Mouse (Mus musculus): Measurements from ENCODE around the gene Ppp1r14a.

- no peak for TF ChIP-seq ZNF384 (IDR thresholded peaks at IDR 0.05; ENCODE audit: low read depth, low read length)
- no peak for TF ChIP-seq MAFK (IDR thresholded peaks at IDR 0.05; ENCODE audit: insufficient read depth, low read depth, low read length)
- TF ChIP-seq CHD2 (IDR thresholded peaks at IDR 0.05; ENCODE audit: low read depth, low read length): no peak
- TF ChIP-seq ZC3H11A (IDR thresholded peaks at IDR 0.05; ENCODE audit: borderline replicate concordance, low read depth, low read length): no peak
These were observed 1.6 kb upstream of the Ppp1r14a start for GRCm38 (mm10) chr7:29287481-29287880.
